Mouse (Mus musculus): ENCODE results near the gene Gpc3. TPM values are rescaled to one million over a fixed set of nuclear protein-coding genes. Genes with fewer than 3 reads are reported as not detected.

Gpc3 gene
- 2.4 and 3.2 TPM in 2 replicates for polyA plus RNA-seq (2012; rRNA removed)

DNA sequence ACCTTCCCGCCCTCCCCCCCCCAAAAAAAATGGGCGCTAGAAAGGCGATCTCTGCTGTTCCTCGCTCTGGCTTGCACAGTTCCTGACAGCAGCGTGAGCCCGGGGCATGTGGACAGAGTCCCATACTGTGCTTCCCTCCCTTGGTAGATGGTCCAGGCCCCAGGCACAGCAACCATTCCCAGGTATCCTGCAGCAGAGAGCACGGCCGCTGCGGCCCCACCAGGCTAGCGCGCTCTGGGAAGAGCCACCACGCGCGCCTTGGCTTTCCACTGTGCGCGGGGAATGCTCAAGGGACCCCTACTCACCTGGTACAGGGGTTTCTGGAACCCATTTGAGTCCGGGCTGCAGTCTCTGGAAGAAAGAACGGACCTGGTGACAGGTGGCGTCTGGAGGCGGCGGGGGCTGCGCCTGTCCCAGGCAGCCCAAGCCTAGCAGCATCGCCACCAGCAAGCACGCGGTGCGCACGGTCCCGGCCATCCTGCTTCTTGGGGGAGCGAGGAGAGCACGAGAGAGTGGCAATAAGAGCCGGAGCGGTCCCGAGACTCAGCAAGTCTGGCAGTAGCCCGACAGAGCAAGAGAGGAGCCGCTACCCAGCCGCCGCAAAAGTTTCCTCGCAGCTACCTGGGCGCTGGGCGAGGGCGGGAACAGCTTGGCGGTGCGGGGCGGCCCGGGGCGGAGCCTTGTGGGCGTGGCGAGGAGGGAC lies at the start of gene Gpc3:
TSS of gene Gpc3 (minus strand) at position 623 of the 703 bp plus-strand sequence.
- H3K27ac ChIP-seq (ENCODE audit: insufficient read depth, low read length) = no peak within 1 kb of the TSS
- TF ChIP-seq CTCF (IDR thresholded peaks at IDR 0.05; ENCODE audit: extremely low read depth, insufficient read depth, low read length) = no peak
- no peak for TF ChIP-seq POLR2A (IDR thresholded peaks at IDR 0.05; ENCODE audit: extremely low read depth, insufficient read depth, low read length)
- peak within 1 kb of the TSS; percentile 36 for H3K4me3 ChIP-seq (ENCODE audit: insufficient read depth, low read length)
- no peaks in the 10 kb centered on the region; the same call in 1 of the 2 replicates for H3K4me1 ChIP-seq (ENCODE audit: control insufficient read depth, insufficient read depth, low read length)

DNA sequence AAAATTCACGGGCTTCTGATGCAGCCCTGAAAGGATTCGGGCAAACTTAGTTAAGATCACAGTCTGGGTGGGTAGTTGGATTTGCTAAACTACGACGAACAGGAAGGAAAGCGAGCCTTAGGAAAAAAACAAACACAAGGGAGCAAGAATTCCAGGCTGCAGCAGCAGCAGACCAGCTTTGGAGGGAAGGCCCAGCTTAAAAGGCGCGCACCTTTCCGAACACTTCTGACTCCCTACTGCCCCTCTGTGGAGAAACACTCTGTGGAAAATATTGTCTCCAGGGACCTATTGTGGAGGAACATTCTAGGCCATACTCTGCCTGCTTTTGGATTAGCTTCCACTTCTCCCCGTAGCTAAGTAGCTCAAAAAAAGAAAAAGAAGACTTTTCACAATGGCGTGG lies 38.2 kb upstream of the Gpc3 start:
- H3K4me3 ChIP-seq (ENCODE audit: insufficient read depth, low read length) = no peak overlapping the region
- TF ChIP-seq CTCF (IDR thresholded peaks at IDR 0.05; ENCODE audit: extremely low read depth, insufficient read depth, low read length) (peak; percentile 41), POLR2A (IDR thresholded peaks at IDR 0.05; ENCODE audit: extremely low read depth, insufficient read depth, low read length) (no peak)
- no peak overlapping the region for H3K27ac ChIP-seq (ENCODE audit: insufficient read depth, low read length)
- no peaks in the 10 kb centered on the region for H3K4me1 ChIP-seq (ENCODE audit: control insufficient read depth, insufficient read depth, low read length)

DNA sequence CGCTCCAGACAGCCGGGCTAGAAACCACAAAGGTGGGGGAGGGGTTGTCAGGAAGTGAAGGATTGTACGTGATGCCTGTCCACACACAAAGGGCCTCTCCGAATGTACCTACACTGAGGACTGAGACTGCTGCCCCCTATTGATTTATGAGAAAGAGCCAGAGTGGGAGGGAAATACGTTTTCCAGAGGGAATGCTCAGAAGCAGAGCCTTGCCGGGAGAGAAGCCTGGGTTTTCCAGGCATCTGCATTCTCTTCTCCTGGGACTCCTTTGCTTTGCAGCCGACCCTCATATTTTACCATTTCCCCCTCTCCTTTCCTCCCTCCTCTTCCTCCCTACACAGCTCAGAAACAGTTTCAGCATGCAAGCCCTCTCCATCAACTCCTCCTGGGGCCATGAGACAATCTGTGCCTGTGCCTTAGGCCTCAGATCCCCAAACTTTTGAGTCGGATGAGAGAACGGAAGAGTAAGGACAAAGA lies 37.8 kb upstream of the Gpc3 start:
- no peak overlapping the region for H3K27ac ChIP-seq (ENCODE audit: insufficient read depth, low read length)
- H3K4me1 ChIP-seq (ENCODE audit: control insufficient read depth, insufficient read depth, low read length) = no peaks in the 10 kb centered on the region
- TF ChIP-seq POLR2A (IDR thresholded peaks at IDR 0.05; ENCODE audit: extremely low read depth, insufficient read depth, low read length) (no peak), CTCF (IDR thresholded peaks at IDR 0.05; ENCODE audit: extremely low read depth, insufficient read depth, low read length) (no peak)
- no peak overlapping the region for H3K4me3 ChIP-seq (ENCODE audit: insufficient read depth, low read length)

DNA sequence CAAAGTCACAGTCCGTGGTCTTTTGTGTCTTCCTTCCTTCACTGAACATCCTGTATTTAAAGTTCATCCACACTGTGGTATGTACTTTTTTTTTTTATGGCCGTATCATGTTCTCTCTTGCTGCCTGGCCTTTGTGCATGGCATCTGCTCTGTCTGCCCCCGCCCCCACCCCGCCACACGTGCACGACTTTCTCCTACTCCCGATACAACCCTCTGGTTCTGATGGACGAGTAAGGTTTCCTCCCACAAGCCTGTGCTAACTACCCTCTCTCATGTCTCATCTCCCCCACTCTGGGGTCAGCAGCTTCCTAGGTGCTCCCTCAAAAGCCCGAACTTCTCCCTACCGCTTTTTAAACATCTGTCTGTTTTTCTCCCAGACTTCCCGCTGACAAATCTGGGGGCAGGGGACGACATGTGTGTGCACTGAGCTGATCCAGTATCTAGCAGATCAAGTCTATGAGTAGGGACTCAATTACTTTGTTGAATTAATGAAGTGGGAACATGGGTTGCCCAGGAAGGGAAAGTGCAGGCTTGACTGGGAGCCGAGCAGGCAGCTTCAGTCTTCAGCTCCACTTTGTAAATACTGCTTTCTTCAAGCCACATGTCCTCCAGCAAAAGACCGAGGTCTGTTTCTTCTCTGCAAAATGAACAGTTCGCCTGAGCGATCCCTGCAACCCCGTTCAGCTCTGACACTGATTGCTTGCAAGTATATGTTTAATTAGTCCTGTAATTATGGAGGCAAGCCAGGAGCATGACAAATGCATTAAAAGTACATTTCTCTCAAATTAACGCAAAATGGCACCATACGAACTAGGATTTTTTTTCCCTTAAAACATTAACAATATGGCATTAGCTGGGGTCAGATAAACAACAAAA lies 35.4 kb upstream of the Gpc3 start:
- Histone ChIP-seq H3K4me3 (ENCODE audit: insufficient read depth, low read length) (no peak overlapping the region), H3K27ac (ENCODE audit: insufficient read depth, low read length) (no peak overlapping the region), H3K4me1 (ENCODE audit: control insufficient read depth, insufficient read depth, low read length) (no peaks in the 10 kb centered on the region)
- no peak for TF ChIP-seq POLR2A (IDR thresholded peaks at IDR 0.05; ENCODE audit: extremely low read depth, insufficient read depth, low read length)
- no peak for TF ChIP-seq CTCF (IDR thresholded peaks at IDR 0.05; ENCODE audit: extremely low read depth, insufficient read depth, low read length)

DNA sequence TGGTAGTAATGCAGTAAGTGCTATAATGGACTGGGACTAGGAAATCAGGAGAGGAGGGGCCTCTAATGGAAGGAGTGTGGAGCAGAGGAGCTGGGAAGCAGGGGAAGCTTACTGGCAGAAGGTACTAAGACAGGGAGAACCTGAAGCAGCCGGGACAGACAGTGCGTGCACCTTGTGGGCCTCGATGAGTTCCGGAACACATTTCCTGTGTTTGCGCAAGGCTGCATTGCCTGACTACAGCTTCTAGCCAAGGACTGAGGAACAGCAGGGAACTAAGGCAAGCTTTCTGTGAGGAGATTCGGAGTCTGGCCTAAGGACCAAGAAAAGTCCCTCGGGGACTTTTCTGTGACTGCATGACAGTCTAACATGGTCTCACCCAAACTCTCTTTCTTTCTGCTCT lies 30.6 kb upstream of the Gpc3 start:
- TF ChIP-seq POLR2A (IDR thresholded peaks at IDR 0.05; ENCODE audit: extremely low read depth, insufficient read depth, low read length) (no peak), CTCF (IDR thresholded peaks at IDR 0.05; ENCODE audit: extremely low read depth, insufficient read depth, low read length) (no peak)
- no peak overlapping the region for H3K4me3 ChIP-seq (ENCODE audit: insufficient read depth, low read length)
- H3K4me1 ChIP-seq (ENCODE audit: control insufficient read depth, insufficient read depth, low read length) = no peaks in the 10 kb centered on the region
- H3K27ac ChIP-seq (ENCODE audit: insufficient read depth, low read length) = no peak overlapping the region

DNA sequence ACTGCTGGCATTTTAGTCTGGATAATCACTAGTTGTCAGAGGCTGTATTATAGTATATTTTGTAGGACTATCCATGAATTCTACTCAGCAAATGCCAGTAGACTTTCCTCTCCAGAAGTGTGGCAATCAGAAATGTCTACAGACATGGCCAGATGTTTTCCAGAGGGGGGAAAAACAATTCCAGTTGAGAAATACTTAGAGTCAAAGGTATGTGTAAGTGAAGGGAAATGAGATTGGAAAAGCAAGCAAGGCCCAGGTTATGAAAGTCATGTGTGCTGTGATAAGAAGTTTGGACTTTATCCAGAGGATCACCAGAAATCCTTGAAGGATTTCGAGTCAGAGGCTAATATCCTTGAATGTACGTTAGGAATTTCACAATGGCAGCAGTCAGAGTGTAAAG lies 29.6 kb upstream of the Gpc3 start:
- TF ChIP-seq CTCF (IDR thresholded peaks at IDR 0.05; ENCODE audit: extremely low read depth, insufficient read depth, low read length) (no peak), POLR2A (IDR thresholded peaks at IDR 0.05; ENCODE audit: extremely low read depth, insufficient read depth, low read length) (no peak)
- no peak overlapping the region for H3K4me3 ChIP-seq (ENCODE audit: insufficient read depth, low read length)
- H3K27ac ChIP-seq (ENCODE audit: insufficient read depth, low read length) = no peak overlapping the region
- no peaks in the 10 kb centered on the region for H3K4me1 ChIP-seq (ENCODE audit: control insufficient read depth, insufficient read depth, low read length)

DNA sequence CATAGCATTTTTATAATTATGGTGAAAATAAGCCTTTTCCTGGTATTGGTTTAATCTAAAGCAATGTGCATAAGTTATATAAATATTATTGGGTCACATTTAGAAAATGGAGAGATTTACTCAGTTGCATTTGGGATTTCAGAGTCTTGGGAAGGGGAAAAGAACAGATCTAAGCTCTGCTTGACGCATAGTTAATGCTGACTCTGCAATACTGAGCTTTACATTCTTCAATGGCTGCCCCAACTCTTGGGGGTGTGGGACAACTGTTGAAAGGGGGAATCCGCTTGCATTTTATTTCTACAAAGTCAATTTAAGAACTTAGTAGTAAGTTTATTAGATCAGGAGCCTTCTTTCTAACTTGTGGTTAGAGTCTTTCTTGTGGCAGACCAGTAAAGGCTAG lies 28.4 kb upstream of the Gpc3 start:
- H3K4me1 ChIP-seq (ENCODE audit: control insufficient read depth, insufficient read depth, low read length) = no peaks in the 10 kb centered on the region
- TF ChIP-seq POLR2A (IDR thresholded peaks at IDR 0.05; ENCODE audit: extremely low read depth, insufficient read depth, low read length) = no peak
- TF ChIP-seq CTCF (IDR thresholded peaks at IDR 0.05; ENCODE audit: extremely low read depth, insufficient read depth, low read length) = no peak
- H3K4me3 ChIP-seq (ENCODE audit: insufficient read depth, low read length) = no peak overlapping the region
- no peak overlapping the region for H3K27ac ChIP-seq (ENCODE audit: insufficient read depth, low read length)

DNA sequence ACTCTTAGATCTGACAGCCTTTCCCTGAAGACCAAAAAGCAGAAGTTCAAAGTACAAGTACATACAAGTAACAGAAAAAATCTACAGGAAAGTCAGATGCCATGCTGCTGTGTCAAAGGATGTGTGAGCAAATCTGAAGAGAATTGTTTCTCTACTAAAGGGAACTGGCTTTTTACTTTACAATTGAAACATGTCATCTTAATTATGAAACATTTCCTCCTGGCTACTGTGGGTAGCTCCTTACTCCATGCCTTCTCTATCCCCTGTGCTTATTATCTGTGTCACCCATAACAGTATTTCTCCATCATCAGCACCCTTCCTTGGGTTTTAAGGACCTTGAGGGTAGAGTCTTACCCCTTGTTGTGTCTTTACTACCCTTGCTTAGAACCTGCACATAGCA lies 23.7 kb upstream of the Gpc3 start:
- TF ChIP-seq POLR2A (IDR thresholded peaks at IDR 0.05; ENCODE audit: extremely low read depth, insufficient read depth, low read length) (no peak), CTCF (IDR thresholded peaks at IDR 0.05; ENCODE audit: extremely low read depth, insufficient read depth, low read length) (no peak)
- Histone ChIP-seq H3K4me3 (ENCODE audit: insufficient read depth, low read length) (no peak overlapping the region), H3K27ac (ENCODE audit: insufficient read depth, low read length) (no peak overlapping the region), H3K4me1 (ENCODE audit: control insufficient read depth, insufficient read depth, low read length) (no peaks in the 10 kb centered on the region)

DNA sequence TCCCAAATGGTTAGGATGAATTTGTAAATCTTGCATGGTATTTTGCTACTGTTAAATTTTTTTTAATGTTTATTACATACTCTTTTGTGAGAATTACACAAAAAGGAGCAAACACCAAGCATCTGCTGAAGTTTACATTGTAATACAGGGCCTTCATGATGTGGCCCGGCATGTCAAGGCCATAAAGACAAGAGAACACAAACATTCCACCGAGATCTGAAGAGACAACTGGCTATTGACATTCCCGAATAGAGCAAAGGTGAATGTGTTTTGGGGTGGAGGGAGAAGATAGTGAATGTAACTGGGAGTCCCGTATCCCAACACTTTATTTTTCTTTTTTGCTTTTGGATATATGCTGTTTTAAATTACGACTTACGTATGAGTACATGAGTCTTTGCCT lies 20.2 kb upstream of the Gpc3 start:
- no peak overlapping the region for H3K4me3 ChIP-seq (ENCODE audit: insufficient read depth, low read length)

More for the DNA sequence above, 20.2 kb upstream of the Gpc3 start:
- TF ChIP-seq CTCF (IDR thresholded peaks at IDR 0.05; ENCODE audit: extremely low read depth, insufficient read depth, low read length) = no peak
- TF ChIP-seq POLR2A (IDR thresholded peaks at IDR 0.05; ENCODE audit: extremely low read depth, insufficient read depth, low read length) = no peak
- H3K4me1 ChIP-seq (ENCODE audit: control insufficient read depth, insufficient read depth, low read length) = no peaks in the 10 kb centered on the region
- no peak overlapping the region for H3K27ac ChIP-seq (ENCODE audit: insufficient read depth, low read length)

All from cortical plate, adult 2 months (tissue).